Mouse (Mus musculus) hematopoietic stem cell, adult 5-6 weeks (primary cell): ENCODE results near the gene Ccdc12. TPM values are rescaled to one million over a fixed set of nuclear protein-coding genes. Genes with fewer than 3 reads are reported as not detected.
"Not testable (repeated sequence)": the region's sequence is repeated elsewhere in the genome, so short reads cannot be mapped to it uniquely, and the experiment has no call there.

Experiments used
- ATAC-seq, 2 experiments: fragments of 125-278 bp in 1 of 2; replicated peaks in 1 of 2; 2 replicates each; pipeline ENCODE4 v1.8.0; 2016 to 2017; ENCODE audit warnings: inconsistent platforms in 2 of 2, mild to moderate bottlenecking in 2 of 2, moderate number of reproducible peaks in 2 of 2, low read depth in 1 of 2, moderate TSS enrichment in 1 of 2; ENCODE audit not compliant: low FRiP score in 2 of 2, poor library complexity in 2 of 2, severe bottlenecking in 2 of 2, insufficient read depth in 1 of 2, low TSS enrichment in 1 of 2
- total RNA-seq: library from RNA; stranded (forward); fragments of 172-1452, 232-1000 nt; gene quantifications from 2 replicates; pipeline ENCODE4 v1.2.3, GENCODE M21; 2017

Ccdc12 gene
- total RNA-seq, 1 experiment from 2014 or later = 89.4 TPM

GRCm38 (mm10) chr9:110662844-110663243 is 6.5 kb downstream of the Ccdc12 start:
- no peak for ATAC-seq

- peak; percentile 94 to 96 for ATAC-seq
These were observed 9.6 kb downstream of the Ccdc12 start for GRCm38 (mm10) chr9:110665912-110666311.

DNA sequence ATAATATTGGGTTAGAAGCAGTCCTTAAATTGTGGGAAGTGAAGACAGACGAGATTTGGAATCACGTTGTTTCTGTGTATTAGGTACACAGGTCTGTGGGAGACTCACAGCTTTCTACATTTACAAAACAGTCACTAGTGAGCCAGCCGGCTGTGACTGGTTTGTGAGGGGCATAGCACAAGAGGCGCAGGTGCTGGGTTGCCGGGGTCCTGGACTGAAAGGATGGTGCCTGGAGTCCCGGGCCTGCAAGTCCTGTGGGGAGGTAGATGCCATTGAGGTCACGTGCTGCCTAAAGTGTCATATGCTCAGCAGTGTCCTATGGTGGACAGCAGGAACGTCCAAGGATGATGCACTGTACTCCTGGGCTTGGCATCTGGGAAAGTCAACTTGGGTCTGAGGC is 10.1 kb downstream of the Ccdc12 start:
- ATAC-seq = no peak

DNA sequence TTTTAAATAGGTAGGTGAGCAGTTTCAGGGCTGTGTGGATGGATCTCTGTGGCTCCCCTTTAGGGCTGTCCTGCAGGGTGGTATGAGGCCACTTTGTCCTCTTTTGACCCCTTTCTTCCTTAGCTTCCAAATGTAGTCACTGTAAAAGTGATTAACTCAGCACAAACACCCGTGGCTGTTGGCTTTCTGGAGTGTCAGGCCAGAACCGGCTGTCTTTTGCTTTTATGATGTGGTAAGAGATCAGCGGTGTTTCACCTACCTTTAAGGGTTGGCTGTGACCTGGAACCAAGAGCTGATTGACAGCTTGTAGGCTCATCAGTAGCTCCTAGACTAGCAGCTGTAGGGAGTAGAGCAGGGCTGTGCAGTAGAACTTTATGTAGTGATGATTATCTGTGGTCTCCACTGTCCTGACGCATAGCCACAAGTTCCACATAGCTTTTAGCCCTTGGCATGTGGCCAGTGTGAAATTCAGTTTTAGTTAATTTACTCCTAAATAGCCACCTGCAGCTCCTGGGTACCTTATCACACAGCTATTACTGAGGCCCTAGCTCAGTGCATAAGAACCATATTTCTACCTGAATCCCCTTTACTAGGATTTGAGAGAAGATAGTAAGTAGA is 11.0 kb downstream of the Ccdc12 start:
- ATAC-seq = no peak

DNA sequence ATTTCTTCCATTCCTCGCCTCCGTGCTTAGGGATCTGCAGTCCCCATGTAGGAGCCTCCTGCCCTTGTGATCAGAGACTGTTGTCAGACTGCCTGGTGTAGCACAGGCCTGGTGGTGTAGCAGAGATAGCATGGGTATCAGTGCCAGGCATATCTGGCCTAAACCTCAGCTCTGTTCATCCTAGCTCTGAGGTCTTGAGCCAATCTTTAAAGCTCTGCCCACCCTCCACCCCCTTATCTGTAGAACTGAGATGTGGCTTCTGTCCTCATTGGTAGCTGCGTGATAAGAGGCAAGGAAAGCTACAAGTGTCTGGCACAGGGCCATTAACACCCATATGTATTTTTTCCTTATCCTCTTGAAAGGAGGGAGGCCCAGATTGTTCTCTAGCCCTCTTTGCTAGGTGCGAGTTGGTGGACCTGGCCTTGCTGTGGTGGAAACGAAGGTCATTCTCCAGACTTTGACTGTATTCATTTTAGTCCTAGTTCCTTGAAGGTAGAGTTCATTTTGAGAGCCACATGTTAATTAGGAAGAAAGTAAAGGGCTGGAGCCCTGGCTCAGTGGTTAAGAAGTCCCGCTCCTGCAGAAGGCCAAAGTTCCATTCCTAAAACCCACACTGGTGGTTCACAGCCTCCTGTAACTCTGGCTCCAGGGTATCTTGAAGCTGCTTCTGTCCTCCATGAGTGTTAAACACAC is 12.4 kb downstream of the Ccdc12 start:
- no peak for ATAC-seq

- no peak for ATAC-seq
These were observed 13.5 kb downstream of the Ccdc12 start for GRCm38 (mm10) chr9:110669785-110670184.

DNA sequence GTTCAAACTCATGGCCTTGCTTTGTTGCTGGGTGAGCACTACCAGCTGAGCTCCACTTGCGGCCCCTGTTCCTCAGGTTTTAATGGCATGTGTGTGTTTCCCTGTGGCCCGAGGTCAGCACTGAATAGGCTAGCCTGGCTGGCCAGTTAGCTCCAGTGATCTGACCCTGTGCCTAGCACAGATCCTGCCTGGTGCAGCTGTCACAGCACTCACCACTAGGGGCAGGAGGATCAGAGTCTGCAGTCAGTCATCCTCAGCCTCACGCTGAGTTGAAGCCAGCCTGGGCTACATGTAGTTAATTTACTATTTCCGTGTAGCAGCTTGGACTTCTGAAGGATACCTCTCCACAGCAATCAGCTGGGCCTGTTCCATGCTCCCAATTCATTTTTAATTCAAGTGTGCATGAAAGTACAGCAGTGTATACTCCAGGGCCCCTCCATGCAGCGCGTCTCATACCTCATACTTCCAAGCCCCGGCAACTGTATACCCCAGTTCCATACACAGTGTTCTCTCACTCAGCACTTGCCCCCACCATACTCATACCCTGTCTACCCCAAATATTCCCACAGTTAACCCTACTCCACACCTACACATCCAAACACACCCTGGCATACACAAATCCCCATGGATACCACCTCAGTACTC is 16.3 kb downstream of the Ccdc12 start:
- ATAC-seq = peak in 1 of 2 experiments; percentile 43; a peak in 2 of 4 replicates

DNA sequence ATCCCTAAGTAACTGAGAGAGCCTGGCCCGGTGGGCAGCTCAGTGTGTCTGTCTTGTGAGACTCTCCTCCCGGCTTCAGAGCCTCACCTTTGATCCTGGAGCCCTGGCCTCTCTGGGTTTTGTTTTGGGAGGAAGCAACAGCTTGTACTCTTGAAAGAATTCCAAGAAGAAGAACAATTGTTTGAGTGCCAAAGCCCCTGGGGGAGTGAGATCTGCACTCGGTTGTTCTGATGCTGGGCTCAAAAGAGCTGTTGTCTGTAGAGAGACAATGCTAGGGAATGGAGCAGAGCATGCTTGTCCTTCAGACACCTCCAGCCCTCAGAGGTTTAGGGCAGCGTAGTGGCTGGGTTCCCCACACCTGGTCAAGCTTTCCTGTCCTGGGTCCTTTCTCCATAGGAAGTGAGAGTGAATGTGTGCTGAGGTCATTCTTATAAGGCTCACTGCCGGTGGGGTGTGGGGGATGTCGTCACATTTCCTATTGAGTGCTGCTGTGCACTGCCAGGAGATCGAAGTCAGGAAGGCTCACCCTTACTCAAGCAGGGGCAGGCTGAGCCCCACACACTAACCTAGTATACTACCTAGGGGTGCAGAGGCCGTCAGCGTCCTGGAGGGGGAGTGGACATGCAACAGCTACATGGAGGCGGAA is 16.9 kb downstream of the Ccdc12 start:
- ATAC-seq = 0 out of 4 replicates have a peak, but pooled peaks of 1 of the 2 experiments have one; percentile 15

- peak; percentile 85 to 86 for ATAC-seq
These were observed 20.2 kb downstream of the Ccdc12 start for GRCm38 (mm10) chr9:110676492-110676911.

DNA sequence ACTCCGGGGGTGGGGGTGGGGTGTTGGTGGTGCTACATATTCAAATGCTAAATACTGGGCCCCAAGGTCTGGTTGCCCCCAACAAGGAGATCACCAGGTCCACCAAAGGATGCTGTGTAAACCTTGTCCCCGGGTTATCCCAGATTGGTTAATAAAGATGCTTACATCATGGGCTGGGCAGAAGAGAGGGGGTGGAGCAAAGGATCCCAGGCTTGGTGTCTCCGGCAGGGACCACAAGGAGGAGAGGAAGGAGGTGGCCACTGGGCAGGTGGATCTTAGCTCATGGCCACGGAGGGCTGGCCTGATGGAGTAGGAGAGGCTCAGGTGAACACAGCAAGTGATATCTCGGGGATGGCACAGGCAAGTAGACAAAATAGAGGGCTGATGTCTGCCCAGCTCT is 22.6 kb downstream of the Ccdc12 start:
- ATAC-seq = no peak

GRCm38 (mm10) chr9:110680736-110681507 is 24.6 kb downstream of the Ccdc12 start:
- peak; percentile 18 to 24 for ATAC-seq

DNA sequence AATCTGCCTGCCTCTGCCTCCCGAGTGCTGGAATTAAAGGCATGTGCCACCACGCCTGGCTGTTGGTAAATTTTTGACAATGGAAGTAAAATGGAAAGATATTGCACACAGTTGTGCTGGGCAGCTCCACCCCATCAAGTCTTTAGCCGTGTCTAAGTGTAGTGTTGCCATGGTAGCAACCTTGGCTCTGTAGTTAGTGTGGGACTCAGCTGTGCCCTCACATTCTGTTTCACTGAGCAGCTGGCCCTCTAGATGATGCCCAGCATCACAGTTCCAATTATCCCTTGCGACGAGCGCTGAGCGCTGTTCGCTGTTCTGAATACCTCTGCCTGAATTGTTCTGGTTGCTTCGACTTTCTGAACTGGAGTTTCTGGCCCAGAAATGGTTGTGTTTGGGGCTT is 25.5 kb downstream of the Ccdc12 start:
- no peak for ATAC-seq

- no peak for ATAC-seq
These were observed 26.0 kb downstream of the Ccdc12 start for GRCm38 (mm10) chr9:110682255-110682654.

DNA sequence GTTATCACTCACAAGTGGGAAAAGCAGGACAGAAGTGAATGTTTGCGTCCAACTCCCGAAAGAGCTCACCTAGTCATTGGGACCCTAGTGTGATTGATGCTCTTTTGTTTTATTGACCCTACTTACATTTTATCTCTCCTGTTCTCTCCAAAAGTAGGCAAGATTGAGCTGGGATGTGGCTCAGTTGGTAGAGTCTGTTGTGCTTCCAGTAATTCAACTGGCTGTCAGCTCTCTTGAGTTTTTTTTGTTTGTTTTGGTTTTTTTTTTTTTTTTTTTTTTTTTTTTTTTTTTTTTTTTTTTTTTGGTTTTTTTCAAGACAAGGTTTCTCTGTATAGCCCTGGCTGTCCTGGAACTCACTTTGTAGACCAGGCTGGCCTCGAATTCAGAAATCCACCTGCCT is 26.4 kb downstream of the Ccdc12 start:
- ATAC-seq = not testable (repeated sequence)

GRCm38 (mm10) chr9:110683574-110684099 is 27.3 kb downstream of the Ccdc12 start:
- no peak for ATAC-seq

- ATAC-seq = no peak
These were observed 28.0 kb downstream of the Ccdc12 start for GRCm38 (mm10) chr9:110684100-110684831.
